ENCODE assay signal across 8 mouse cellular contexts in genomic region chr6:11906890-11907268, GRCm38 (mm10). TPM values are rescaled to one million over a fixed set of nuclear protein-coding genes. Genes with fewer than 3 reads are reported as not detected.
DNase-seq lines count a peak whose midpoint lies in the region; ATAC-seq and TF ChIP-seq lines count a peak whose summit lies in the region.

No protein-coding gene starts in this region.

- dilution Hi-C loops in CH12.LX (cut with MboI; ENCODE audit: extremely low pct_ligation_motif_present, extremely low pct_unique_long_range_greater_than_20kb, low sequenced_read_pairs) = no loop called here

- peaks cover 0 to 40% of the 10 kb centered on the region in 2 experiments; a peak in 2 of 4 replicates for H3K4me1 ChIP-seq in CH12.LX (ENCODE audit: control insufficient read depth in 1 of 2, insufficient read depth in 2 of 2)
- H3K4me1 ChIP-seq in erythroblast, embryonic 14.5 days (ENCODE audit: control insufficient read depth) = peaks cover 35% of the 10 kb centered on the region
- H3K4me1 ChIP-seq in limb, embryonic 14.5 days (ENCODE audit: control insufficient read depth, insufficient read depth, low read length) = peaks cover 7% of the 10 kb centered on the region; the same call in 1 of the 2 replicates
- H3K4me1 ChIP-seq in small intestine, adult 2 months (ENCODE audit: control insufficient read depth, insufficient read depth, insufficient read length, low read length) = no peaks in the 10 kb centered on the region

- in situ Hi-C loops in CH12.LX (cut with MboI; ENCODE audit: low pct_ligation_motif_present, low pct_unique_long_range_greater_than_20kb, low sequenced_read_pairs) = no loop called here

- peak overlapping the region; percentile 83 for H3K4me2 ChIP-seq in CH12.LX (ENCODE audit: insufficient read depth, low read depth, poor library complexity, severe bottlenecking)
- H3K4me2 ChIP-seq in limb, embryonic 14.5 days (replicated peaks; ENCODE audit: low read depth, low read length, severe bottlenecking) = peak overlapping the region; percentile 58

- no peak for TF ChIP-seq RAD21 in CH12.LX (IDR thresholded peaks at IDR 0.05; ENCODE audit: low read depth, low read length)

- no peak for TF ChIP-seq POLR2A in CH12.LX (IDR thresholded peaks at IDR 0.05; ENCODE audit: low read depth, low read length)
- TF ChIP-seq POLR2A in limb, embryonic 14.5 days (IDR thresholded peaks at IDR 0.05; ENCODE audit: borderline replicate concordance, extremely low read depth, insufficient read depth, insufficient read length) = no peak
- no peak for TF ChIP-seq POLR2A in small intestine, adult 2 months (IDR thresholded peaks at IDR 0.05; ENCODE audit: low read depth, low read length)

- peak; percentile 5; the same call in 1 of the 2 replicates for ATAC-seq in limb, embryonic 14.5 days (ENCODE audit: low FRiP score, low read depth)

- peak overlapping the region; percentile 75 for H3K9ac ChIP-seq in CH12.LX (ENCODE audit: insufficient read depth, low read depth)
- H3K9ac ChIP-seq in limb, embryonic 14.5 days (ENCODE audit: low read depth, low read length, severe bottlenecking) = peak overlapping the region; percentile 90

- DNase-seq in embryo, embryonic 10 days (ENCODE audit: low spot score) = peak; percentile 19
- DNase-seq in embryo, embryonic 9.5 days (ENCODE audit: extremely low spot score) = no peak
- peak; percentile 29 for DNase-seq in CH12.LX (ENCODE audit: extremely low read depth)
- peak; percentile 27 for DNase-seq in limb, embryonic 14.5 days (ENCODE audit: low spot score)
- no peak for DNase-seq in Muller cell, postnatal 12 days (ENCODE audit: inconsistent ontology term)
- DNase-seq in right cerebral cortex, adult 18-20 months = no peak

- H3K79me2 ChIP-seq in CH12.LX (replicated peaks; ENCODE audit: control insufficient read depth, extremely low read depth, insufficient read depth, poor library complexity, severe bottlenecking) = peaks cover 33% of the 10 kb centered on the region

- 0% methylated on average over 5 of the region's 5 CpGs for WGBS in limb, embryonic 14.5 days
- under 1% methylated on average over 5 of the region's 5 CpGs for WGBS in small intestine, adult 2 months

- H3K4me3 ChIP-seq in CH12.LX (replicated peaks in 1 of 3; ENCODE audit: low read depth in 2 of 3, low read length in 2 of 3, poor library complexity in 1 of 3) = peak overlapping the region; percentile 86 to 93 (median 86)
- peak overlapping the region; percentile 99 for H3K4me3 ChIP-seq in erythroblast, embryonic 14.5 days (replicated peaks)
- H3K4me3 ChIP-seq in limb, embryonic 14.5 days (replicated peaks; ENCODE audit: low read length) = peak overlapping the region; percentile 84
- H3K4me3 ChIP-seq in small intestine, adult 2 months (ENCODE audit: low read depth, low read length) = peak overlapping the region; percentile 79

- no peak for TF ChIP-seq EP300 in CH12.LX (IDR thresholded peaks at IDR 0.05; ENCODE audit: low read length)

- H3K27ac ChIP-seq in CH12.LX (ENCODE audit: insufficient read depth, low read depth) = peak overlapping the region; percentile 51
- peak overlapping the region; percentile 79 for H3K27ac ChIP-seq in limb, embryonic 14.5 days (replicated peaks; ENCODE audit: low read depth, low read length)
- H3K27ac ChIP-seq in small intestine, adult 2 months (ENCODE audit: insufficient read depth, low read depth, low read length) = peak overlapping the region; percentile 82

- H3K36me3 ChIP-seq in CH12.LX (replicated peaks in 1 of 2; ENCODE audit: control insufficient read depth in 1 of 2, insufficient read depth in 1 of 2, low read length in 1 of 2) = peaks cover 9 to 36% of the 10 kb centered on the region in 2 experiments
- peaks cover 41% of the 10 kb centered on the region for H3K36me3 ChIP-seq in erythroblast, embryonic 14.5 days (ENCODE audit: control insufficient read depth)
- peaks cover 27% of the 10 kb centered on the region for H3K36me3 ChIP-seq in limb, embryonic 14.5 days (ENCODE audit: control insufficient read depth, insufficient read depth, low read length)
- peaks cover 15% of the 10 kb centered on the region for H3K36me3 ChIP-seq in small intestine, adult 2 months (ENCODE audit: control insufficient read depth, insufficient read depth, low read length)

- no peaks in the 10 kb centered on the region for H3K9me3 ChIP-seq in CH12.LX (replicated peaks; ENCODE audit: low read length)
- no peaks in the 10 kb centered on the region for H3K9me3 ChIP-seq in erythroblast, embryonic 14.5 days (ENCODE audit: control insufficient read depth, low read length)
- no peaks in the 10 kb centered on the region for H3K9me3 ChIP-seq in limb, embryonic 14.5 days (ENCODE audit: control insufficient read depth, low read length)

- no peaks in the 10 kb centered on the region for H3K27me3 ChIP-seq in CH12.LX (replicated peaks)
- H3K27me3 ChIP-seq in erythroblast, embryonic 14.5 days (ENCODE audit: control insufficient read depth) = no peaks in the 10 kb centered on the region
- H3K27me3 ChIP-seq in limb, embryonic 14.5 days (ENCODE audit: control insufficient read depth, insufficient read depth, low read length) = no peaks in the 10 kb centered on the region
- H3K27me3 ChIP-seq in small intestine, adult 2 months (ENCODE audit: control insufficient read depth, insufficient read depth, low read length) = no peaks in the 10 kb centered on the region

- no peak for TF ChIP-seq CTCF in CH12.LX (conservative IDR thresholded peaks at IDR 0.05 in 1 of 2, IDR thresholded peaks at IDR 0.05 in 1 of 2; ENCODE audit: low read depth in 2 of 2, low read length in 2 of 2)
- TF ChIP-seq CTCF in small intestine, adult 2 months (IDR thresholded peaks at IDR 0.05; ENCODE audit: extremely low read depth, insufficient read length, insufficient replicate concordance, low read depth, low read length) = no peak

TF ChIP-seq in CH12.LX, 34 proteins besides CTCF, POLR2A, EP300 and RAD21:
- TF ChIP-seq MEF2A (IDR thresholded peaks at IDR 0.05; ENCODE audit: borderline replicate concordance, low read depth, low read length) (no peak), UBTF (IDR thresholded peaks at IDR 0.05; ENCODE audit: low read depth, low read length) (0 out of 2 replicates have a peak, but pooled peaks have one; percentile 28), SIN3A (IDR thresholded peaks at IDR 0.05; ENCODE audit: low read length) (peak; percentile 54; the same call in 1 of the 2 replicates)

RNA-seq across cellular contexts. Expression of gene Ndufa4, which starts 0.4 kb away (rescaled TPM):
- total RNA-seq in CH12.LX (2012; rRNA removed) (381 and 410 TPM in 2 replicates), CH12.LX (2014; rRNA removed) (887 and 949 TPM in 2 replicates)
- polyA plus RNA-seq in CH12.LX (2012; ENCODE audit: insufficient read length, low read depth) = 490 and 511 TPM in 2 replicates
- polyA plus RNA-seq in erythroblast, embryonic 14.5 days (2012) = 2.0 and 2.2 TPM in 2 replicates
- polyA plus RNA-seq in limb, embryonic 14.5 days (2012; rRNA removed) = 479 and 543 TPM in 2 replicates
- 762 and 828 TPM in 2 replicates for polyA plus RNA-seq in limb, embryonic 14.5 days (2014; fragmentation: Nextera tagmentation; extraction: Ambion mirVana)
- 275 and 395 TPM in 2 replicates for polyA plus RNA-seq in small intestine, adult 2 months (2012; rRNA removed)

RNA-seq across cellular contexts. Expression of gene Phf14, which starts 0.7 kb away (rescaled TPM):
- total RNA-seq in CH12.LX (2012; rRNA removed) (24.7 and 27.0 TPM in 2 replicates), CH12.LX (2014; rRNA removed) (26.0 and 37.5 TPM in 2 replicates)
- 39.3 and 41.2 TPM in 2 replicates for polyA plus RNA-seq in CH12.LX (2012; ENCODE audit: insufficient read length, low read depth)
- polyA plus RNA-seq in erythroblast, embryonic 14.5 days (2012) = 0.42 and 0.57 TPM in 2 replicates
- 36.2 and 43.1 TPM in 2 replicates for polyA plus RNA-seq in limb, embryonic 14.5 days (2012; rRNA removed)
- polyA plus RNA-seq in limb, embryonic 14.5 days (2014; fragmentation: Nextera tagmentation; extraction: Ambion mirVana) = 101 and 102 TPM in 2 replicates
- polyA plus RNA-seq in small intestine, adult 2 months (2012; rRNA removed) = 2.1 and 3.9 TPM in 2 replicates

Comparison
In these comparisons a context has a peak if more than half of its experiments do, and no peak if none do; other contexts are left out.
1. DNase-seq: peak in embryo, embryonic 10 days (single experiment), CH12.LX (single experiment) and limb, embryonic 14.5 days (single experiment); none in embryo, embryonic 9.5 days (single experiment), Muller cell, postnatal 12 days (single experiment) and right cerebral cortex, adult 18-20 months (single experiment).
2. RNA of gene Ndufa4, which starts 0.4 kb away (polyA plus RNA-seq): 479 to 828 TPM in limb, embryonic 14.5 days, 490 to 511 TPM in CH12.LX and 275 to 395 TPM in small intestine, adult 2 months; 2.0 to 2.2 TPM in erythroblast, embryonic 14.5 days; every median in the first group is over 10 times any median in the second.
3. Peak in every context shown above with its lines, with median percentiles within 50 percentile points of each other: H3K27ac ChIP-seq and H3K4me3 ChIP-seq.